In genomic region chr2:19599801-19600200, GRCm38 (mm10) we compare ENCODE assay signal across 23 mouse cellular contexts. TPM values are rescaled to one million over a fixed set of nuclear protein-coding genes. Genes with fewer than 3 reads are reported as not detected.
"Had no signal": no experiment of that assay in that cellular context is flagged by ENCODE, and none has a peak within 500 bp of the region (broad histone marks: within the 10 kb centered on the region; RNA-seq: fewer than 3 reads in every experiment).

No protein-coding gene starts in this region.

- H3K27me3 ChIP-seq: limb, embryonic 15.5 days; liver, embryonic 12.5 days; neural tube, embryonic 15.5 days; stomach, embryonic 15.5 days had no signal

- H3K27ac ChIP-seq: kidney, postnatal 0 days; limb, embryonic 15.5 days; liver, embryonic 12.5 days; midbrain, embryonic 10.5 days; neural tube, embryonic 15.5 days; stomach, embryonic 15.5 days had no signal

- H3K36me3 ChIP-seq: limb, embryonic 15.5 days; liver, embryonic 12.5 days; midbrain, embryonic 10.5 days; neural tube, embryonic 15.5 days; stomach, embryonic 15.5 days had no signal

- H3K4me3 ChIP-seq: limb, embryonic 15.5 days; liver, embryonic 12.5 days; midbrain, embryonic 10.5 days; myocyte; neural tube, embryonic 15.5 days; stomach, embryonic 15.5 days had no signal

- H3K9ac ChIP-seq: limb, embryonic 15.5 days; liver, embryonic 12.5 days; lung, embryonic 14.5 days; neural tube, embryonic 15.5 days; stomach, embryonic 15.5 days had no signal

- H3K4me1 ChIP-seq: limb, embryonic 15.5 days; liver, embryonic 12.5 days; midbrain, embryonic 10.5 days; neural tube, embryonic 15.5 days; stomach, embryonic 15.5 days had no signal

- DNase-seq: kidney, adult 11 months; kidney, adult 9 months; kidney, postnatal 36 days; lung, embryonic 14.5 days; lung, postnatal 10 days; lung, postnatal 4 days; midbrain, embryonic 14.5 days had no signal

RNA-seq across cellular contexts. Expression of gene 4921504E06Rik, which starts 46.1 kb away (rescaled TPM):
- total RNA-seq: layer of hippocampus, adult 8-10 months; layer of hippocampus, postnatal 36 days; megakaryocyte, adult 5-6 weeks had no signal
- polyA plus RNA-seq: intestine, embryonic 14.5 days; kidney, postnatal 0 days; limb, embryonic 11.5 days; limb, embryonic 15.5 days; liver, embryonic 12.5 days; liver, embryonic 16.5 days; lung, embryonic 14.5 days; midbrain, embryonic 10.5 days; myocyte; neural tube, embryonic 11.5 days; neural tube, embryonic 15.5 days; stomach, embryonic 15.5 days; thymus, adult 2 months; urinary bladder, adult 2 months had no signal
